Mouse (Mus musculus): ENCODE data around the gene 9330182O14Rik.

The 9330182O14Rik gene

GRCm38 (mm10) chr15:40134152-40134792, at the start of gene 9330182O14Rik:
Gene 9330182O14Rik (plus strand): TSS chr15:40134365.
- DNase-seq (ENCODE audit: low spot score in 2 of 2), result no peak

GRCm38 (mm10) chr15:40103304-40103703, 30.9 kb upstream of the 9330182O14Rik start:
- no peak for DNase-seq (ENCODE audit: low spot score in 2 of 2)

- DNase-seq (ENCODE audit: low spot score in 2 of 2), result peak in 1 of 2 experiments; percentile 11
Observed at GRCm38 (mm10) chr15:40105712-40106111, 28.5 kb upstream of the 9330182O14Rik start.

DNA sequence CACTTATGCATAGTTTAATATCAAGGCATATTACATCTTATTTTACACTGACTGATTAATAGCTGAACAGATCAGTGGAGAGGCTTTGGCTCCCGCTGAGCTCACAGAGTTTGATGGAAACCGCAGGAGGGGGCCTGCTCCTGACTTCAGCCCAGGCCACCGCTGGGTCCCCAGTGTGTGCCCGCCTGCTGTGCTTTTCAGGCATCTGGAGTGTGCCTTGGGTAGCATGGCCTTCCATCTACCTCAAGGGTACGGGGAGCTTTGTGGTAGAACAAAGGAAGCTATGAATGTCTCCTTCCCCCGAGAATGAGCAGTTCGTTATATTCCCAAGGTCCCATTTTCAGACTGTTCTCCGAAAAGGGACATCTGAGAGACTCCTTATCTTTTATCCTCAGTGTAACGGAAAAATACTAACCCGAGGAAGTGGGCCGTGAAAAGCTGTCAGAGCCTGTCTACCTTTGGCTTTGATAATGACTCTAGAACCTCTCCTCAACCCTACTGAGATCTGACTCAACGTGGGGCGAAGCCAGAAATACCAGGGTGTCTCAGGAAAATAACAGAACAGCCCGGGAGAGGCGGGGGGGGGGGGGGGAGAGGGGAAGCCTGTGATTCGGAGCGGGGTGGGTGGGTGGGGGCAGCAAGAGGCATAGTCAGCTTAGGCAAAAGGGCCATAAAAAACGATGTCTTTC, 20.1 kb upstream of the 9330182O14Rik start:
- no peak for DNase-seq (ENCODE audit: low spot score in 2 of 2)

DNA sequence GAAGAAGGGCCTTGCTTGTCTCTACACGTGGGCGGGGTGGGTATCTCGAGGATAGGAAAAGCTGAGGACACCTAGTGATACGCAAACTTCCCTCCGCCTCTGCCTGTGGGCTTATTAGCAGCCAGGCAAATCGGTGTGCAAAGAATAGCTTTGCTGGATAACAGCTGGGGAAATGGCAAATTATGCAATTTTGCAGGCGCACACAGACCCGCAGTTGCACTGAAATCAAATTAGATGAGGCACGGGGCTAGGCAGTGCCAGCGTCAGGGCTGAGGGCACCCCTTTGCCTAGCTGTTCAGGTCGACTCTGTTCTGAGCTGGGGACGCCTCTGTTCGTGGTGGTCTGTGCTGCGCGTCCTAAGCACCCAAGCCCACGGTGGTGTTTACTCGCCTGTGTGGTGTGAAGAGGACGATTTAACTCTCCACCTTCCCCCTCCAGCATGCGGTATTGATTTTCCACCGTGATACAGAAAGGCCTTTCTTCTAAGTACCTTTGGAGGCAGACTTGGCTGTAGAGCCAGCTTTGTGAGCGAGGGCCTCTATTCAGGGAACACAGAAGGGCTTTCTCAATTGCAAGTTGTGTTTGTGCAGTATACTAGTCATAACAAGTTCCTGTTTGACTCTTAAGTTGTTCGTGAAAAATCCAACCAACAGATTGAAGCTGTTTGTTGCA, 19.4 kb upstream of the 9330182O14Rik start:
- DNase-seq (ENCODE audit: low spot score in 2 of 2), result peak; percentile 29 to 36

GRCm38 (mm10) chr15:40116396-40116795, 17.8 kb upstream of the 9330182O14Rik start:
- DNase-seq (ENCODE audit: low spot score in 2 of 2), result no peak

DNA sequence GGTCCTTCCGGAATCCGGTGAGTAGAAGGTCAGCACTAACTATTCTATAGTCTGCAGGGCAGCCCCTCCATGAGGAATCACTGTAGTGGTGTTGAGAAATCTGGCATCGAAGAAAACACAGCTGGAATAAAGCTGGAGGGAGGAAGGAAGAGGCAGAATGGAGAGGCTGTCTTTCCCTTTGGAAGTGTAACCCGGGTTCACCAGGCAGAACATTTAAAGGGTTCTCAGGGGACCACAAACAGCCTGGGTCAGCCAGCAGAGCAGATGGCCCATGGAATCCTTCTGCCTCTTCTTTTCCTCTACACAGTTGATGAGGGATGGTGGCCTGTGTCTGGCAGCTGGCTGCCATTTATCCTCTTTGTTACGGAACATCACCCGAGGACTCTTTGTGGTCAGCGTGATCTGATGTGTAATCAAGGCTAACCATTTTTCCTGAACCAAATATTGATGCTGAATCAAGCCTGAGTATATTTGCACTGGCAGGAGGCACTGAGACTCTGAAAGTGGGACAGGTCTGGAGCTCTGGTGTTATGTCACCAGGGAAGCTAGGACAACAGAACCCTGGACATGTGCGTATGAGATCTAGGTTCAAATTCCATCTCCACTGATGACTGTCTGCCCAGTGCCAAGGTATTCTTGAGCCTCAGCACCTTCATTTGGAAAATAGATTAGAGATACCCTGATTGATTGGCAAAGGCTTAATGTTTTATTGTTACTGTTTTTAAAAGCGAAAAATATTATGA, 9.8 kb upstream of the 9330182O14Rik start:
- DNase-seq (ENCODE audit: low spot score in 2 of 2), result no peak

DNA sequence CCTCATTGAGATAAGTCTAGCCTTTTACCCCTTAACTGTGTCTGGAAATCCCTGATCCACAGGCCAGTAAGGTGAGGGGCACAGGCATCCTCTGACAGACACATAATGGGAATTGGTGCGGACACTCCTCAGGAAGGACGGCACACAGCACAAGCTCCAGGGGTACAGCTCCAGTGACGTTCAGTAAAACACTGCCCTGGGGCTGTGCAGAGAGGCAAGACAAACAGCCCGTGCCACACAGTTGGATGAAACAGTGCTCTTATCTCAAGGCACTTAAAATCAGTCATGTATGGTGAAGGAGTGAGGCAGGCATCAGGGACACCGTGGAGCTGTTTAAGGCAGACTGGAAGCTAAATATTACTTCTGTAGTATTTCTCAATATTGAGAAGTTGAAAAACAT, 4.7 kb upstream of the 9330182O14Rik start:
- no peak for DNase-seq (ENCODE audit: low spot score in 2 of 2)

- DNase-seq (ENCODE audit: low spot score in 2 of 2), result peak; percentile 47 to 48
Observed at GRCm38 (mm10) chr15:40130880-40131478, 3.2 kb upstream of the 9330182O14Rik start.

- DNase-seq (ENCODE audit: low spot score in 2 of 2), result no peak
Observed at GRCm38 (mm10) chr15:40132408-40132807, 1.8 kb upstream of the 9330182O14Rik start.

DNA sequence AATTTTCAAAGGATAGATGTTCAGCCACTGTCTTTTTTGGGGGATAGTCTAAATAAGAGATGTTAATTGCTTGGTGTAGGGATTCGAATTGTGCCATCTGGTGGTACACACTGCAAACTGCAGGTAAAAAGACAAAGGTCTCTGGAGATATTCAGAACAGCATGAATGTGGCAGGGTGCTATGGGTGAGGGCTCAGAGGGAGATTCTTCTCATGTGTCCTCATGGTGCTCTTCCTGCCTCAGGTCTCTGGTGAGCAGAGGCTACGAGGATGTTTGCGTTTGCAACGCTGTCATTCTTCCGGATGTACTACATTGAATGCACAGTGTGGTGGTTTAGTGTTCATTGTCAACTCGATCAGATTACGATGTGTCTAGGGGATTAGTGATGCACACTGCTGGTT, 10.1 kb downstream of the 9330182O14Rik start:
- DNase-seq (ENCODE audit: low spot score in 2 of 2), result peak in 1 of 2 experiments; percentile 20

DNA sequence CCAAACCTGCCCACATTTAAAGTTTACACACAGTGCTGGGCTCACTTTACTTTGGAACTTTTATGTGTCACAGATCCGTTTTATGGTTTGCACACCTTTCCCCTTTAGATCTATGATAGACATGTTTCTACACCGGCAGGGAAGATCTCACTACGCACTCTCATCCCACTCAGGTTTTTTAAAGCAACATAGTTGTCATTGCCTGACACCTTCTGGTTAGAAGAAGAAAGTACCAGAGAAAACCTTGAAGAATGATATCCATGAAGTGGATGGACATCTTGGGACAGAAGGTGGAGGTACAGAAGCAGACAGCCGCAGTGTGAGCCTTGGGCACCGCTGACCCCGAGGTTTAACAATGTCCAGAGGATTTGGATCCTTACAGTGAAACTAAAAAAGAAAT, 23.5 kb downstream of the 9330182O14Rik start:
- DNase-seq (ENCODE audit: low spot score in 2 of 2), result no peak

DNA sequence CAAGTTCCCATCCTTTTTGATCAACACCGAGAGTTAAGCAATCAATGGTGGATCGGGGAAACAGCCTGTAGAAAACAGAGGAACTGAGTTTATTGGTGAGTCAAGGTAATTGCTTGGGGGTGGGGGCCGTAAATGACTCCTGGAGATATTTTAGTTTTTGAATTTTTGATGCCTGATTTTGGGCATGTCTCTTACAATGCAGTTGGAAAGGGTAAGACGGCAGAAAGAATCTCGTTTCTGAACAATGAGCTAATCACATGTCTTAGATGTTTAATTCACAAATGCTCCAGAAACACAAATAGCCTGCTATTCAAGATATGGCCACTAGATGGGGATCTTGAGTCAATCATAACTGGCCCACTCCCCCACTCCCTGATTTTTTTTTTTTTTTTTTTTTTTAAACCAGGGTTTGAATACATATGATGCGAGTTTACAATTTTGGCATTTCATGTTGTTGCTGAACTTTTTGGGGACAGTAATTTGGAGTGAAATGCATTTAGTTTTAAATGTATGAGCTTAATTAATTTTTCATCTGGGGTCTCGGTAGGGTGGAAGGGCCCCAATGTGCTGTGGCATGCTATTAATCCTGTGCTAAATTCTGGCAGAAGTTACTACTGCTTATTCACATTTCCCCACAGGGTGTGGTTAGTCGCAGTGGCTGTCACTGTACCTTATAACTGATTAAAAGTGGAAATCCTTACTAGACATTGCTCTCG, 32.6 kb downstream of the 9330182O14Rik start:
- DNase-seq (ENCODE audit: low spot score in 2 of 2), result no peak

- DNase-seq (ENCODE audit: low spot score in 2 of 2), result no peak
Observed at GRCm38 (mm10) chr15:40167276-40168139, 33.3 kb downstream of the 9330182O14Rik start.

GRCm38 (mm10) chr15:40168140-40168688, 34.0 kb downstream of the 9330182O14Rik start:
- DNase-seq (ENCODE audit: low spot score in 2 of 2), result no peak

DNA sequence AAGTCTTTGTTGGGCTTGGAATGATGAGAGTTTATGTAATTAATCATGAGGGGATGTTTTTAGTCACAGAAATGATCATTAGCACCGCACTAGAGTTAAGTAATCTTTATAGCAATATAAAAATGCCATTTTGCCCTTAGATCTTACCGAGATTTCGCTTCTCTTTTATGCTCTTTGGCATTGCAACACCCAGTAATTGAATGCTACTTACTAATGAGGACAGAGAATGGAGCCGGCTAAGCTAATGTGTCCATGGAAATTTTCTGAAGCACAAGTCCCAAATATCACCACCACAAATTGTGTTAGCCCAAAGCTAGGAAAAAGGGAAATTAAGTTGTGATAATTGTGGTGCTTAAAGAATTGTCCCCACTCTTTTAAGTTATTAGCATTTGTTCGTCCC, 34.9 kb downstream of the 9330182O14Rik start:
- no peak for DNase-seq (ENCODE audit: low spot score in 2 of 2)

DNA sequence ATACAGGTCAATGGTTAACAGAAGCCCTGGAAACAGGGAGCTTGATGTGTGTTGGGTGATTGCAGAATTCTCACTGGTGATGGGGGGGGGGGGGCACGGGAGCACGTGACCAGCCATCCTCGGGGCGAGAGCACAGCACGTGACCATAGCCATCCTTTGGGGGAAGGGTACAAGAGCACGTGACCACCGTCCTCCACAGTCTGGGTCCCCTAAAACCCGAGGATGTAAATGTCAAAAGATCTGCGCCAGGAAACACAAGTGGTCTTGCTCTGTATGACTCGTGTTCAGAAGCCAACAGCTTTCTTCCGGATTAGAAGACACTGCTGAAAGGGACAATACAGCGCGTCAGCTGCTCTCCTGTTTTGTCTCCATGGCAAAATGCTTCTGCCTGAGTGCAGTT, 35.5 kb downstream of the 9330182O14Rik start:
- no peak for DNase-seq (ENCODE audit: low spot score in 2 of 2)

GRCm38 (mm10) chr15:40179423-40179822, 45.3 kb downstream of the 9330182O14Rik start:
- no peak for DNase-seq (ENCODE audit: low spot score in 2 of 2)

DNA sequence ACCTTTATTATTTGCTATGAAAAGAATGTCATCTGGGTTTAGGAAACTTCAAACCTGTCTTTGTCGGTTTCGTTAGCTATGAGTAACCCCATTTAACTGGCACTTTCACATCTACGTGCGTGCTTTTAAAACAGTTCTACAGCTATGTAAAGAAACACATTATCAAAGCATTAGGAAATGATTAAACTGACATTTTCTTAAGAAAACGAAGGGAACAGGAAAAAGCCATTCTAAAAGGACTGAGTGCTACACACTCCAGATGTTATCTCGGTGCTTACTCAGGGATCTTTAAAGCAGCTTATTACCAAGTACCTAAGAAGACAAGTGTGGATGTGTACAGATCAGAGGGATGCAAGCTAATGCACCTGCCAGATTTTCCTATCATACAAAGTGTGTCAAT, 52.9 kb downstream of the 9330182O14Rik start:
- no peak for DNase-seq (ENCODE audit: low spot score in 2 of 2)
